Mouse (Mus musculus): ENCODE results near the gene Plin3. TPM values are rescaled to one million over a fixed set of nuclear protein-coding genes. Genes with fewer than 3 reads are reported as not detected.

Plin3 gene
- polyA plus RNA-seq, 1 experiment, result 10.1 TPM

DNA sequence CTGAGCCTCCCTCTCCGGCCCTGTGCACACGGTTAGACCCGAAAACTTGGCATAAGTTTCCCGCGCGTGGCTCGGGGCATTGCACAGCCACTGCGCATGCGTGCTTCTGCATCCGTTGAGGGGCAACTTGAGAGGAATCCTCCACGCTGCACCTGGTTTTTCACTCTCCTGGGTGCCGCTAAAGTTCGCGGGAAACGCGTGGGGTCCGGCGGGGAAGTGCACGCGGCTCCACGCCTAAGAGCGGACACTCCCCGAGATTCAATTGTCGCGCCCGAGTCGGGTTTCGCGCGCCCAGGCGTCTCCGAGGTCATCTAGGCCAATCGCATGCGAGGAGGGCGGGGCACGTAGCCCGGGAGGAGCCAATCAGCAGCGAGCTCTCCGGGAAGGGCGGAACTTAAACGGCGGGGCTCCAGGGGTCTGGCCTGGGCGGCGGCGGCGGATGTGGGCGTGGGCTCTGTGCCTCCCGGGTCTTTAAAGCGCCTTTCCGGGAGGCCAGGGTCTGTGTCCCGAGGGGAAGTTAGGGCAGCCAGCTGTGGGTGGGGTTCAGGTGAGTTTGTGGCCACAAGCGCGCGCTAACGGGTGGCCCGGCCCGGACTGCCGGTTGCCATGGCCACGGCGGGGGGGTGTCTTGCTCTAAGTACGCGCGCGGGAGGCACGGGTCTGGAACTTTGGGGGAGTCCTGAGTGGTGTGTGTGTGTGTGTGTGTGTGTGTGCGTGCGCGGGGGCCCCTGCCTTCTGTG, 11.3 kb upstream of the Plin3 start:
- Histone ChIP-seq H3K27ac (ENCODE audit: insufficient read depth, low read length) (no peak overlapping the region), H3K4me3 (ENCODE audit: insufficient read depth, low read length) (peak overlapping the region; percentile 33), H3K4me1 (ENCODE audit: control insufficient read depth, insufficient read depth, low read length) (no peaks in the 10 kb centered on the region)
- TF ChIP-seq CTCF (IDR thresholded peaks at IDR 0.05; ENCODE audit: extremely low read depth, insufficient read depth, low read length) (no peak), POLR2A (IDR thresholded peaks at IDR 0.05; ENCODE audit: extremely low read depth, insufficient read depth, low read length) (no peak)

DNA sequence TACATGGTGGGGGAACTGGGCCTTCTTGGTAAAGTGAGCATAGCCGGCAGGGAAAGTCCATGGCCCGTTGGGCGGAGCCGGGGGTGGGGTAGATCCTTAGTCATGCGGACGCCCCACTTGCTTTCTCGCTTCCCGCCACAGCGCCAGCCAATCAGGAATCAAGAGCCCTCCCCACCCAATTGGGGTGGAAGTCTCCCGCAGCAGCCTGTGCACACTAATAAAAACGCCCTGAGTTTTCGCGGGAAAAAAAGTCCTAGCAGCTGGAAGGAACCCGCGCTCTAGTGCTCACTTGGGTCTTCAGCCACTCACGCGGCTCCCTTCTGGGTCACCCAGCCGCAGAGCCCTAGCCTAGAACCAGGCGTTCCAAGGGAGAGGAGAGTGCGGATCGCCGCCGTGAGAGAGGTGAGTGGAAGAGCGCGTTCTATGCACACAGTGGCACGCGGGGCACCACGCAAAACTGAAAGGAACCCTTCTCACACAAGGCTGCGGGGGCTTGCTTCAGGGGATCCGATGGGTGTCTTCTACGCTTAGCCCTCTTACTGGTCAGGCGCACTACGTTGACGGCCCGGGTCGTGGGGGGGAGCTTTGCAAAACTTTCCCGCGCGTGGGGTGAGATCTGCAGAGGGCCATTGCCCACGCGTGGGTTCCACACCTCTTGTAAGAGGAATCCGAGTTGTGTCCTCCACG, 10.6 kb upstream of the Plin3 start, which contains the start of gene Uhrf1:
Uhrf1 (plus strand) TSS at position 162 of the 687 bp plus-strand sequence.
- peak within 1 kb of the TSS; percentile 33 for H3K4me3 ChIP-seq (ENCODE audit: insufficient read depth, low read length)
- no peak within 1 kb of the TSS for H3K27ac ChIP-seq (ENCODE audit: insufficient read depth, low read length)
- TF ChIP-seq CTCF (IDR thresholded peaks at IDR 0.05; ENCODE audit: extremely low read depth, insufficient read depth, low read length) (no peak), POLR2A (IDR thresholded peaks at IDR 0.05; ENCODE audit: extremely low read depth, insufficient read depth, low read length) (no peak)
- no peaks in the 10 kb centered on the region for H3K4me1 ChIP-seq (ENCODE audit: control insufficient read depth, insufficient read depth, low read length)

DNA sequence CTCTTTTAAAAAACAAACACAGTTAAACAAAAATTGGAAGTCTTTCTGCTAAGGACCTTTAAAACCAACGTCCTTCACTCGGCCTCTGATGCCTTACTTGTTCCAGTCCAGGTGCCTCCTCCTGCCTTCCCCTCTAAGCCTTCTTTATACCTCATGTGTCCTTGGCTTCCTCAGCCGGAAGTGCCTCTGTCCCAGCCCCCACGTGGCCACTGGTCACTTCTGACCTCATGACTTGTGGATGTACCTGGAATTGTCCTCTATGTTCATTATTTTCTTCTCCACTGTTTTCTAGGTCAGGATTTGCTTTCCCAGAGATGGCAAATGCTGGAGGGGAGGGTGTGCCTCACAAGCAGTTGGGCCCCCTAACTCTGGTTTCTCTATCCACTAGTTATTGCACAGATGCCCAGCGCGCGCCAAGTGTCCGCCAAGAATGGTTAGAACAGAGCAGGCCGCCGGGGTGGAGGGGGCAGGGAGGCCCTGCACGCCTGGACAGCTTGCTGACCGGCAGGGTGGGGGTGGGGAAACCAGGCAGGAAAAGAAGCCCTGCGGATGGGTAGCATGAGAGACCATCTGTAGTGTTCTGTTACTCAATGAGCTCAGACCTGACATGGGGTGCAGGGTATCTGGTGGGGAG, 9.8 kb upstream of the Plin3 start:
- no peak for TF ChIP-seq CTCF (IDR thresholded peaks at IDR 0.05; ENCODE audit: extremely low read depth, insufficient read depth, low read length)
- no peak for TF ChIP-seq POLR2A (IDR thresholded peaks at IDR 0.05; ENCODE audit: extremely low read depth, insufficient read depth, low read length)
- Histone ChIP-seq H3K27ac (ENCODE audit: insufficient read depth, low read length) (no peak overlapping the region), H3K4me3 (ENCODE audit: insufficient read depth, low read length) (no peak overlapping the region), H3K4me1 (ENCODE audit: control insufficient read depth, insufficient read depth, low read length) (no peaks in the 10 kb centered on the region)

DNA sequence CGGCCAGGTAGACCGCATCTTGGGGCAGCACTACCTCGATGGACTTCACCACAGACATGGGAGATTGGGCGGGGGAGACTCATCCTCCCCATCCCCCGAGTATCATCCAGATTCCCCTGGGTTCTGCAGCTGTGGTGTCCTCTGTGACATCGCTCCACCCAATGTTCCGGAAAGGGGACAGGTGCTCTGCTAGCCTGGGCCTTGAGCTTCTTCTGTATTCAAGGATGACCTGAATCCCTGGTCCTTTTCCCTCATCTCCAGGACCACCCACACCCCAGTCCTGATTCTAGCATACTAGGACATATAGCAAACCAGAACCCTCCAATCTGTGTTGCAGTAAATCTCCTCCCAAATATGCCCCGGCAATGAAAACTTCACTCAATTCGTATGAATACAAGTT, 7.5 kb upstream of the Plin3 start, which contains the start of gene Arrdc5:
Arrdc5 (minus strand) TSS at position 101 of the 400 bp plus-strand sequence.
- Histone ChIP-seq H3K4me1 (ENCODE audit: control insufficient read depth, insufficient read depth, low read length) (no peaks in the 10 kb centered on the region), H3K4me3 (ENCODE audit: insufficient read depth, low read length) (no peak within 1 kb of the TSS), H3K27ac (ENCODE audit: insufficient read depth, low read length) (no peak within 1 kb of the TSS)
- TF ChIP-seq CTCF (IDR thresholded peaks at IDR 0.05; ENCODE audit: extremely low read depth, insufficient read depth, low read length) (no peak), POLR2A (IDR thresholded peaks at IDR 0.05; ENCODE audit: extremely low read depth, insufficient read depth, low read length) (no peak)

DNA sequence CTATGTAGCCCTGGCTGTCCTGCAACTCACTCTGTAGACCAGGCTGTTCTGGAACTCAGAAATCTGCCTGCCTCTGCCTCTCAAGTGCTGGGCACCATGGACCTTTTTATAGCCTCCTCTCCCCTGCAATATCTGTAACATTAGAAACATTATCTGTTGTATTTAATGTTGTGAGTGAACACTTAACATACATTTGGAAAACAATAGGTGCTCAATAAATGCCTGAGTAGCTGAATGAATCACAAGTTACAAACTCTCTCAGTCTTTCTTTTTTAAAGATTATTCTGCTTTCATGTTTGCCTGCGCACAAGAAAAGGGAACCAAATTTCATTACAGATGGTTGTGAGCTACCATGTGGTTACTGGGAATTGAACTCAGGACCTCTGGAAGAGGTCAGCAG, 5.6 kb upstream of the Plin3 start:
- H3K4me1 ChIP-seq (ENCODE audit: control insufficient read depth, insufficient read depth, low read length), result no peaks in the 10 kb centered on the region
- no peak overlapping the region for H3K27ac ChIP-seq (ENCODE audit: insufficient read depth, low read length)
- no peak overlapping the region for H3K4me3 ChIP-seq (ENCODE audit: insufficient read depth, low read length)
- TF ChIP-seq POLR2A (IDR thresholded peaks at IDR 0.05; ENCODE audit: extremely low read depth, insufficient read depth, low read length) (no peak), CTCF (IDR thresholded peaks at IDR 0.05; ENCODE audit: extremely low read depth, insufficient read depth, low read length) (no peak)

DNA sequence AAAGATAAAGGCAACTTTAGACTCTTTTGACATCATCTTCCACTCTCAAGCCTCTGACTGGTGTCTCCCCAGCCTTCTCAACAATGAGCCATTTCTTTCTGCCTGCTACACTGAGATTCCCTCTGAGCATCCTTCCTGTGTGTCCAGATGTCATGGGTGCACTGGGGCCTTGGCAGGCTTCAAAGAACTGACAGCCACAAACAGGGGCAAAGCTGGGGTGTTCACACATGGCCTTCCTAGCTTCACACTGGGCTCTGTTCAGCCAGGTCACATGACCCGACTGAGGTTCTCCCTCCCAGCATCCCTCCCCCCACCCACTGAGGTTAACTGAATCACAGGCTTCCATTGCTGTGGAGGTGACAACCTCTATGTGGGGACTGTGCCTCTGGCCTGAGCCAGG, 3.5 kb upstream of the Plin3 start:
- Histone ChIP-seq H3K27ac (ENCODE audit: insufficient read depth, low read length) (no peak overlapping the region), H3K4me1 (ENCODE audit: control insufficient read depth, insufficient read depth, low read length) (no peaks in the 10 kb centered on the region), H3K4me3 (ENCODE audit: insufficient read depth, low read length) (no peak overlapping the region)
- no peak for TF ChIP-seq POLR2A (IDR thresholded peaks at IDR 0.05; ENCODE audit: extremely low read depth, insufficient read depth, low read length)
- TF ChIP-seq CTCF (IDR thresholded peaks at IDR 0.05; ENCODE audit: extremely low read depth, insufficient read depth, low read length), result no peak

DNA sequence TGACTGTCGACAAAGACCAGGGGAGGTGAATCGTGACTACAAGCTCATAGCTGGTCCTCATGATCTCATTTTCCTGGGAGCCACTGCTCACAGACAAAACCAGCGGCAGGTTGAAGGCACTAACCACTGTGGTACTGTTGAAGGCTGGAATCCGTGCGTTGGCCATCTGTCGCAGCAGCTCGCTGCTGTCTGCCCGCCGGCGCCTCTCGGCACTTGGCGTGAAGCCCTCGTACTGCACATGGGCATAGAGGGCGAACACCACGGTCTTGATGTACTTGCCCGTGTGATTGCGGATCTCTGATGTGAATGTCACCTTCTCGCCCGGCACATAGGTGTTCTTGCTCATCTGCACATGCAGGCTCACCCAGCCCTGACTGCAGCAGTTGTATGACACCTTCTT, 1.6 kb upstream of the Plin3 start:
- Histone ChIP-seq H3K4me1 (ENCODE audit: control insufficient read depth, insufficient read depth, low read length) (peaks cover 1% of the 10 kb centered on the region; the same call in 1 of the 2 replicates), H3K27ac (ENCODE audit: insufficient read depth, low read length) (no peak overlapping the region), H3K4me3 (ENCODE audit: insufficient read depth, low read length) (no peak overlapping the region)
- TF ChIP-seq POLR2A (IDR thresholded peaks at IDR 0.05; ENCODE audit: extremely low read depth, insufficient read depth, low read length) (no peak), CTCF (IDR thresholded peaks at IDR 0.05; ENCODE audit: extremely low read depth, insufficient read depth, low read length) (no peak)

DNA sequence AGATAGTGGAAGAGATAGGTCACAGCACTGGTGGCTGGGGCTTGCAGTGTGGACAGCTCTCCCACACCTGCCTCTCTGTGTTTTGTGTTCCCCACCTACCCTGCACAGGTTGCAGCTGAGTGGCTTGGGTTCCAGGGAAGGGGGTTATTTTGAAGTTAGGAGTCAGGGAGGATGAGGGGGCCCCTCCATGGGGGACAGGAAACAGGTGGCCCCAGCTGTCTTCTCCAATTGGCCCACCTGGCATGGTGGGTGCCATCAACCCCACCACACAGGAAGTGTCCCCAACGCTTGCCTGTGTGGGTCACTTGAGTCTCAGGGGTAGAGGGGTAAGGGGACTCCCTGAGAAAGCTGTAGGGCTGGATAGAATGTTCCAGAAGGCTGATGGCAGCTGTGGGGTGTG, 618 bp upstream of the Plin3 start:
- H3K4me3 ChIP-seq (ENCODE audit: insufficient read depth, low read length), result no peak overlapping the region
- peaks cover 1% of the 10 kb centered on the region; the same call in 1 of the 2 replicates for H3K4me1 ChIP-seq (ENCODE audit: control insufficient read depth, insufficient read depth, low read length)
- TF ChIP-seq POLR2A (IDR thresholded peaks at IDR 0.05; ENCODE audit: extremely low read depth, insufficient read depth, low read length) (no peak), CTCF (IDR thresholded peaks at IDR 0.05; ENCODE audit: extremely low read depth, insufficient read depth, low read length) (no peak)
- no peak overlapping the region for H3K27ac ChIP-seq (ENCODE audit: insufficient read depth, low read length)

DNA sequence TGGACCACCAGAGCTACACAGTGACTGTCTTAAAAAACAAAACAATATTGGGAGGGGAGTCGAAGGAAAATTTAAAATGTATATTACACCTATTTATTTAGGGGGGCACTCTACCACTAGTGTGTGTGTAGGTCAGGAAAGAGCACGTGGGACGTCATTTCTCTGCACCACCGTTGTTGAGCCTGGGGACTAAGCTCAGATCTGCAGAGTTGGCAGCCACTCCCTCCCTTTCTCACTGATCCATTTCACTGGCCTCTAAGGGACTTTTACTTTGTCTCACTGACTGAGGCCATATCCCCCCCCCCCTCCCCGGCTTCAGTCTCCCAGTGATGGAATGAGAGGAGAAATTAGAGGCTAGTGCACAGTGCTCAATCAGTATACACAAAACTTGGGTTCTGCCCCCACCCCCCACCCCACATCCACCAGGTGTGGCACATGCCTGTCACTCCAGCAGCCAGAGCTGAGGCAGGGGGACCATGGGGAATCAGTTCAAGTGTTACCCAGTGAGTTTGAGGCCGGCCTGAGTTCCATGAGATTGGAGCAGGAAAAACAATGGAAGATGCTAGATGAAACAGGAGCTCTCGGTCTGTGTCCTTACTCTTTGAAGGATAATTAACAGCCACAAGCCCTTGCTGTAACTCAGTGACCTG, 722 bp downstream of the Plin3 start:
- Histone ChIP-seq H3K4me3 (ENCODE audit: insufficient read depth, low read length) (no peak overlapping the region), H3K4me1 (ENCODE audit: control insufficient read depth, insufficient read depth, low read length) (peaks cover 1% of the 10 kb centered on the region; the same call in 1 of the 2 replicates), H3K27ac (ENCODE audit: insufficient read depth, low read length) (no peak overlapping the region)
- TF ChIP-seq POLR2A (IDR thresholded peaks at IDR 0.05; ENCODE audit: extremely low read depth, insufficient read depth, low read length) (no peak), CTCF (IDR thresholded peaks at IDR 0.05; ENCODE audit: extremely low read depth, insufficient read depth, low read length) (no peak)
